In the genomic region with DNA sequence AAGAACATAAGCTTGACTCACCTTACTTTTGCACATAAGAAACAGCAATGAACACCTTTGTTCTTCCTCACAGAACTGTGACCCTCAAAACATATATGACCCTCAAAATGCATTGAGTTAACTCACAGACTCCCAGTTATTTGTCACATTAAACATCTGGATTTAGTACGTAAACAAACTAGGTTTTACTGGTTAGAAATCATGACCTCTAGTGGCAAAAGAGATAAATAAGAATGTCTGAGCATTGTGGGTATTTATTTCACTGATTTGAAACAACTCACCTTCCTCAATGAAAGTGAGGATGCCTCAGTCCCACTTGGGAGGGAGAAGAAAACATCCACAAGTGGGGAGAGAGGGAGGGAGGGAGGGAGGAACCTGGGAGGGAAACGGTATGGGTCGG, we compare ENCODE assay signal across 19 mouse cellular contexts.
DNase-seq lines count a peak whose midpoint lies in the region; ATAC-seq and TF ChIP-seq lines count a peak whose summit lies in the region.
"Had no signal": no experiment of that assay in that cellular context is flagged by ENCODE, and none has a peak within 500 bp of the region (broad histone marks: within the 10 kb centered on the region; RNA-seq: fewer than 3 reads in every experiment).

No protein-coding gene starts in this region.

- TF ChIP-seq RAD21 in CH12.LX (IDR thresholded peaks at IDR 0.05; ENCODE audit: low read depth, low read length) = peak; percentile 40

- TF ChIP-seq CTCF in heart, postnatal 0 days (IDR thresholded peaks at IDR 0.05; ENCODE audit: low read depth) = 0 out of 2 replicates have a peak, but pooled peaks have one; percentile 9
- 0 out of 2 replicates have a peak, but pooled peaks have one; percentile 5 for TF ChIP-seq CTCF in lung, embryonic 14.5 days (IDR thresholded peaks at IDR 0.05; ENCODE audit: low read depth)
- peak in 1 of 2 experiments; percentile 52; a peak in 2 of 4 replicates for TF ChIP-seq CTCF in CH12.LX (conservative IDR thresholded peaks at IDR 0.05 in 1 of 2, IDR thresholded peaks at IDR 0.05 in 1 of 2; ENCODE audit: low read depth in 2 of 2, low read length in 2 of 2)

- no peak for TF ChIP-seq EP300 in heart, postnatal 0 days (IDR thresholded peaks at IDR 0.05; ENCODE audit: low read depth)
- no peak for TF ChIP-seq EP300 in CH12.LX (IDR thresholded peaks at IDR 0.05; ENCODE audit: low read length)

- no peak for DNase-seq in heart, postnatal 0 days (ENCODE audit: low spot score)
- no peak for DNase-seq in heart, postnatal 25 days (ENCODE audit: low spot score)
- DNase-seq in lung, embryonic 14.5 days = peak; percentile 28
- no peak for DNase-seq in lung, postnatal 36 days
- DNase-seq in CH12.LX (ENCODE audit: extremely low read depth) = no peak
- DNase-seq in naive thymus-derived CD4-positive, alpha-beta T cell, adult 2 months (ENCODE audit: low read depth) = peak; percentile 20
- no peak for DNase-seq in gastrocnemius, adult 8-10 months (ENCODE audit: low spot score in 2 of 2)
- DNase-seq: adrenal gland, postnatal 36 days; cerebellum, adult 8-10 months; gastrocnemius, postnatal 10 days; kidney, adult 11 months; kidney, postnatal 10 days; right cerebral cortex, postnatal 4 days had no signal

- 56% methylated on average over 3 of the region's 3 CpGs for WGBS in heart, postnatal 0 days
- 43% methylated on average over 3 of the region's 3 CpGs for WGBS in lung, embryonic 14.5 days

- no peak overlapping the region for H3K4me3 ChIP-seq in heart, postnatal 0 days (ENCODE audit: low read depth, low read length)
- no peak overlapping the region for H3K4me3 ChIP-seq in lung, embryonic 14.5 days (ENCODE audit: low read depth, low read length)
- H3K4me3 ChIP-seq in CH12.LX (replicated peaks in 1 of 3; ENCODE audit: low read depth in 2 of 3, low read length in 2 of 3, poor library complexity in 1 of 3) = no peak overlapping the region
- H3K4me3 ChIP-seq: embryonic facial prominence, embryonic 13.5 days; hindbrain, embryonic 13.5 days; limb, embryonic 15.5 days; lung, embryonic 15.5 days; neural tube, embryonic 13.5 days had no signal

- no peaks in the 10 kb centered on the region for H3K4me1 ChIP-seq in heart, postnatal 0 days (ENCODE audit: control insufficient read depth, insufficient read depth)
- H3K4me1 ChIP-seq in lung, embryonic 14.5 days (ENCODE audit: insufficient read depth) = no peaks in the 10 kb centered on the region
- H3K4me1 ChIP-seq in CH12.LX (ENCODE audit: control insufficient read depth in 1 of 2, insufficient read depth in 2 of 2) = no peaks in the 10 kb centered on the region
- H3K4me1 ChIP-seq: embryonic facial prominence, embryonic 13.5 days; hindbrain, embryonic 13.5 days; limb, embryonic 15.5 days; lung, embryonic 15.5 days; neural tube, embryonic 13.5 days had no signal

- H3K36me3 ChIP-seq in heart, postnatal 0 days (replicated peaks; ENCODE audit: control insufficient read depth, insufficient read depth, low read length) = no peaks in the 10 kb centered on the region
- no peaks in the 10 kb centered on the region for H3K36me3 ChIP-seq in lung, embryonic 14.5 days (ENCODE audit: insufficient read depth)
- H3K36me3 ChIP-seq in CH12.LX (replicated peaks in 1 of 2; ENCODE audit: control insufficient read depth in 1 of 2, insufficient read depth in 1 of 2, low read length in 1 of 2) = no peaks in the 10 kb centered on the region
- H3K36me3 ChIP-seq: embryonic facial prominence, embryonic 13.5 days; hindbrain, embryonic 13.5 days; limb, embryonic 15.5 days; lung, embryonic 15.5 days; neural tube, embryonic 13.5 days had no signal

- dilution Hi-C loops in CH12.LX (cut with MboI; ENCODE audit: extremely low pct_ligation_motif_present, extremely low pct_unique_long_range_greater_than_20kb, low sequenced_read_pairs) = no loop called here

- in situ Hi-C loops in CH12.LX (cut with MboI; ENCODE audit: low pct_ligation_motif_present, low pct_unique_long_range_greater_than_20kb, low sequenced_read_pairs) = no loop called here

- ATAC-seq in heart, postnatal 0 days (ENCODE audit: insufficient read depth, low read depth) = no peak
- no peak for ATAC-seq in lung, embryonic 14.5 days (ENCODE audit: insufficient read depth)
- ATAC-seq: Patski had no signal

- H3K27me3 ChIP-seq in heart, postnatal 0 days (ENCODE audit: control insufficient read depth, insufficient read depth, low read length) = no peaks in the 10 kb centered on the region
- H3K27me3 ChIP-seq in lung, embryonic 14.5 days (ENCODE audit: insufficient read depth, low read length) = no peaks in the 10 kb centered on the region
- H3K27me3 ChIP-seq in CH12.LX (replicated peaks) = no peaks in the 10 kb centered on the region
- H3K27me3 ChIP-seq: embryonic facial prominence, embryonic 13.5 days; hindbrain, embryonic 13.5 days; lung, embryonic 15.5 days; neural tube, embryonic 13.5 days had no signal

- TF ChIP-seq POLR2A in CH12.LX (IDR thresholded peaks at IDR 0.05; ENCODE audit: low read depth, low read length) = no peak

- H3K9me3 ChIP-seq in heart, postnatal 0 days (replicated peaks; ENCODE audit: control insufficient read depth, low read length) = no peaks in the 10 kb centered on the region
- no peaks in the 10 kb centered on the region for H3K9me3 ChIP-seq in lung, embryonic 14.5 days (ENCODE audit: low read depth, low read length)
- no peaks in the 10 kb centered on the region for H3K9me3 ChIP-seq in CH12.LX (replicated peaks; ENCODE audit: low read length)
- H3K9me3 ChIP-seq: embryonic facial prominence, embryonic 13.5 days; hindbrain, embryonic 13.5 days; limb, embryonic 15.5 days; lung, embryonic 15.5 days; neural tube, embryonic 13.5 days had no signal

- H3K9ac ChIP-seq in heart, postnatal 0 days (replicated peaks; ENCODE audit: low read depth, low read length) = no peak overlapping the region
- no peak overlapping the region for H3K9ac ChIP-seq in lung, embryonic 14.5 days
- H3K9ac ChIP-seq in CH12.LX (ENCODE audit: insufficient read depth, low read depth) = no peak overlapping the region
- H3K9ac ChIP-seq: embryonic facial prominence, embryonic 13.5 days; hindbrain, embryonic 13.5 days; limb, embryonic 15.5 days; lung, embryonic 15.5 days; neural tube, embryonic 13.5 days had no signal

- no peak overlapping the region for H3K4me2 ChIP-seq in heart, postnatal 0 days (ENCODE audit: low read depth, low read length)
- no peak overlapping the region for H3K4me2 ChIP-seq in lung, embryonic 14.5 days
- H3K4me2 ChIP-seq in CH12.LX (ENCODE audit: insufficient read depth, low read depth, poor library complexity, severe bottlenecking) = peak overlapping the region; percentile 32; the same call in 1 of the 2 replicates
- H3K4me2 ChIP-seq: embryonic facial prominence, embryonic 13.5 days; hindbrain, embryonic 13.5 days; limb, embryonic 15.5 days; lung, embryonic 15.5 days; neural tube, embryonic 13.5 days had no signal

- intact Hi-C loops in heart, postnatal 25 days (cut with DNase I) = no loop called here

- H3K79me2 ChIP-seq in CH12.LX (replicated peaks; ENCODE audit: control insufficient read depth, extremely low read depth, insufficient read depth, poor library complexity, severe bottlenecking) = no peaks in the 10 kb centered on the region

- H3K27ac ChIP-seq in heart, postnatal 0 days (ENCODE audit: low read depth) = no peak overlapping the region
- H3K27ac ChIP-seq in lung, embryonic 14.5 days (ENCODE audit: low read depth) = no peak overlapping the region
- H3K27ac ChIP-seq in CH12.LX (ENCODE audit: insufficient read depth, low read depth) = no peak overlapping the region
- H3K27ac ChIP-seq: embryonic facial prominence, embryonic 13.5 days; hindbrain, embryonic 13.5 days; limb, embryonic 15.5 days; lung, embryonic 15.5 days; neural tube, embryonic 13.5 days had no signal

TF ChIP-seq in CH12.LX, 34 proteins besides CTCF, POLR2A, EP300 and RAD21:
- TF ChIP-seq SMC3 (IDR thresholded peaks at IDR 0.05; ENCODE audit: low read depth, low read length) (peak; percentile 29; the same call in 1 of the 2 replicates), UBTF (IDR thresholded peaks at IDR 0.05; ENCODE audit: low read depth, low read length) (no peak)
TF ChIP-seq in CH12.LX: peak in this region for 1.

Comparison
In these comparisons a context has a peak if more than half of its experiments do, and no peak if none do; other contexts are left out.
1. DNase-seq: peak in lung, embryonic 14.5 days (single experiment) and naive thymus-derived CD4-positive, alpha-beta T cell, adult 2 months (single experiment); none in heart, postnatal 0 days (single experiment), heart, postnatal 25 days (single experiment), lung, postnatal 36 days (single experiment), CH12.LX (single experiment) and gastrocnemius, adult 8-10 months (0 of 2).